Mouse (Mus musculus) retina, embryonic 14.5 days (tissue): ENCODE results near the gene Med13.
A peak's percentile ranks its signal among the peaks of the same experiment; 100 is the strongest.

Experiments
- DNase-seq: peaks from one replicate; pipeline ENCODE4 v3.0.0-alpha.2; 2015; ENCODE audit warnings: low spot score

The Med13 gene

DNA sequence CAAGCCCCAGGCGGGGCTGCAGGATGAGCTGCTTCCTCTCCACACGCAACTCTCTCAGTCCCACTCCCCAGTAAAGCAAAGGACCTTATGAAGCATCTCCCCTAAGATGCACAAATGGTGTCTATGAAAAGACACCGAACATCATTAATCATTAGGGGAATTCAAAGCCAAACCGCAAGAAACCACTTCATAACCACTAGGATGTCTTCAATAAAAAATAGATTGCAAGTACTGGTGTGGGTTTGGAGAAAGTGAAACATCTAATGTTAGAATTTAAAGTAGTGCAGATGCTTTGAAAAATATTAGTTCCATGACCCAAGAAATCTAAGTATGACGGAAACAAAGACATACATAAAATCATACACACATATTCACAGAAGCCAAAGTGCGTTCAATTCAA, 65.7 kb downstream of the Med13 start:
- no peak for DNase-seq

DNA sequence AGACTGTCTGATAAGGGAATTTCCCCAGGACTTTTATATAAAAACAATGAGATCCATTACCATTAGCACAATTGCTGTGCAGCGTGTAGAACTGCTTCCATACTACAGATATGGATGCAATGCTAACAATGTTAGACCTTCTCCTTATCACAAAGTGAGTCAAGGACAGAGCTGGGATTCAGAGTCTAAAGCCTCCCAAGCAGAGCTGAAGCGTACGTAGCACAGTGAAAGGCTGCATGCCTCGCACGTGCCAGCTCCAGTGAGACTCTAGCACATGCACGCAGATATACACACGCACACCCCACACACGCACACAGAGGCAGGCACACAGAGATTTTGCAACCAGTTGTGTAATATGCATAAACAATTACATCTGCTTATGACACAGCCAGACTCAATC, 71.7 kb downstream of the Med13 start:
- no peak for DNase-seq

DNA sequence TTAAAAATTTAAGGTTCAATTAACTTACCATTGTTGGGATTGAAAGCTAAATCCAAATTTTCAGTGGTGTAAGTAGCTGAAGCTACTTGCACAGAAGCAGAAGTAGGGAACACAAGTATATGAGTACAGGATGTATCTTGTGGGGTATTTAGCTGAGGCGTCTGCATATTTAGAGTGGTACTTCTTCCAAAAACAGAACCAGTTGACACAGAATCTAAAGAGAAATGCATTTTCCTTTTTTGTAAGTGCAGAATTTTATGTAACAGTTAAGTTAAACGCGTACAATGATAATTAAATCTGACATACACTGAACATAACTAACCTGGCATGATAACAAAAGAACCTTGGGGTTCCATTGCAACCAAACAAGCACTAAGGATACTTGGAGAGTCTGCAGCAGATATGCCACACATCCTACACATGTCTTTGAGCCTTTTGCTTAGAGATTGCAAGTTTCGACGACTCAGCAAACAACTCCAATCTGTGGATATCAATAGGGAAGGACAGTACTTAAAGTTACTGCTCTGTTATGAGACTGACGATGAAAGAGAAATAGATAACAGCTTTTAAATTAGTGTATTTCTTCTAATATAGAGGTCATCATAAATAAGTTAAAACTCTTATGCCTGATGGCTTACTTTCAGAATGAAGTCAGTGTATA, 78.8 kb downstream of the Med13 start:
- DNase-seq: no peak

DNA sequence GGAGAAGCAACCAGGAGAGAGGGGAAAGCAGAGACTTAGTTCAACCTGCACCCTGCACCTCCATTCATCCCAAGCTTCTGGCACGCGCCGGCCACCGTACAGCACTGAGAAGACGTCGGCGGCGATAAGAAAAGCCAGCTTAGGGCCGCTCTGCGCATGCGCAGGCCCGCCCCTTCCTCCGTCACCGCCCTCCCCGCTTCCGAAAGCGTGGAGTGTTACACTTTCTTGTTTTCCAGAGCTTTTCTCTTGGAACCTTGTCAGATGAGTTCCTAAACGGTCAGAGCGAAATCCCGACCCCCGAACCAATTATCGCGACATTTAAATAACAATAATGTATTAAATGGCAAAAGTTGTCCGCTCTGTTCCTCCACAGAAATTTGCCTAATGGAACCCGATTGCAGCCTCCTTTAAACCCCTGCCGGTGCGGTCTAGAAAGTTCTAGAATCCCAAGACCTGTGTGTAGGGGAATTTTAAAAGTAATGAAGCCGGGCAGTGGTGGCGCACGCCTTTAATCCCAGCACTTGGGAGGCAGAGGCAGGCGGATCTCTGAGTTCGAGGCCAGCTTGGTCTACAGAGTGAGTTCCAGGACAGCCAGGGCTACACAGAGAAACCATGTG, 99.8 kb downstream of the Med13 start, which contains the start of gene Ints2:
TSS of gene Ints2 (minus strand) at position 116 of the 617 bp plus-strand sequence.
- peak; percentile 97 for DNase-seq

DNA sequence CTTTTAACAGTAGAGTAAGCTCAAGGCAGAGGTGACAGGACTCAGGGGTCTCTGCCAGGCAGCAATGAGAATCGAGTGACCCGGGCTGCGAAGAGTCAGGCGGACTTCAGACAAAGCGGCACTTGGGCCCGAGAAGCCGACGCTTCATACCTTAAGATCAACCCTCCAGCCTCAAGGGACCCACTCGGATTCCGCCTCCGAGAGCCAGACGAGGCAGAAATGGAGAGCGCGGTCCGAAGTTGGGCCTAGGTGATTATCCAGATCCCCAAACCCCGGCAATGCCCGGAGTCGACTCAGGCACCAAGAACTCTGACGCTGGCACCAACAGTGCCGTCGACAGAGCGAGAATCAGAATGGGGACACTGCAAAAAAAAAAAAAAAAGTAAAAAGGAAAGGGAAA, 100.3 kb downstream of the Med13 start:
- DNase-seq: peak; percentile 56

DNA sequence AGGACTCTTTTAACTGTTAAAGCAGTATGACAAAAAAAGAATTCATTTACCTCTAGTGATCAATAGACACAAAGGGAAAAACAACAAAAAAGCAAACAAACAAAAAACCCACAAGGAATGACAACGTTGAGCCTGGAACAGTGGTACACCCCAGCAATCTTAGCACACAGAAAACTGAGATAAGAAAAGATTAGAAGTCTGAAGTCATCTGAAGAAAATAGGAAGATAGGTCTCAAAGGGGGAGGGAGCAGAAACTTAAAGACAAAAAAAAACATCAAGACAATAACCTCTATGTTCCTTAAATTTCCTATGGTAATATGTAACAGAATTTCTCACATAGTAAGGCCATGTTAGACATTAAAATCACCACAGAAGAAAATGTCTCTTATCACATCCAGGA, 104.1 kb downstream of the Med13 start:
- no peak for DNase-seq

DNA sequence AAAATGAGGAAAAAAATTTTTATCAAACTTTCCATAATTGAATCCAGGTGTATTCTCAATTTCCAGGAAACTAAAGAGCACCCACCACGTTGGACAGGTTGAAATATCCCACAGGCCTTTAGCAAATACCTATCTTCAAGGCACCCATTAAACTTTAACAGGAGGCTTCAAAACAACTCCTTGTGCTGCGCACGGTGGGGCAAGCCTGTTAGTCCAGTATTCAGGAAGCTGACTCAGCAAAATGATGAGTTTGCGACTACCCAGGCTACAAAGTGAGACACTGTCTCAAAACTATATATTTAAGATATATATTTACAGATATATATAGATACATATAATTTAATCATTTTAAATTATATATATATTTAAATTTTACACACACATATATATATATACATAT, 125.0 kb downstream of the Med13 start:
- no peak for DNase-seq

DNA sequence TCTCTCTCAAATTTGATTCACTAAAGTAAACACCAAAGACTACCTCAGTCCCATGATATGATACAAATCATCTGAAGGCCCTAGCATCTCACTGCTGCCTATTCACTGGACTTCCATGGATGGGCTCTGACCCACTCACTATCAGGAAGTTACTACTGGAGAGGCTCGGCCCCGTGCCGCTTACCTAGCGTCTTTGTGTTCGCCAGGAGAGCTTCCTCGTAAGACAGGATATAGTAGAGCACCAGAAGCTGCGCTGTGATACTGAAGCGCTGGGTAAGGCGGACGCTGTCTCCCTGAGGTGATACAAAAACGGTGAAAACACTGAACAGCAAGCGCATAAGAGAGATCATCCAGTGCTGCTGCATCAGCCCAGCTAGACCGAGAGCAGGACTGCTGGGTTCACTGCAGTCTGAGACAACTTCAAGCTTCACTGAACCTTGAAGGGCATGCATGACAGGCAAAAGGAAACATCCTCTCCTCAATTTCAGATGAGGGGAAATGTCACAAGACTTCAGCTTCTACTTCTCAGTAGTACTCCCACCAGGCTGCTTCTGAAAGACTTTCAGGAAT, 125.5 kb downstream of the Med13 start:
- DNase-seq: no peak

DNA sequence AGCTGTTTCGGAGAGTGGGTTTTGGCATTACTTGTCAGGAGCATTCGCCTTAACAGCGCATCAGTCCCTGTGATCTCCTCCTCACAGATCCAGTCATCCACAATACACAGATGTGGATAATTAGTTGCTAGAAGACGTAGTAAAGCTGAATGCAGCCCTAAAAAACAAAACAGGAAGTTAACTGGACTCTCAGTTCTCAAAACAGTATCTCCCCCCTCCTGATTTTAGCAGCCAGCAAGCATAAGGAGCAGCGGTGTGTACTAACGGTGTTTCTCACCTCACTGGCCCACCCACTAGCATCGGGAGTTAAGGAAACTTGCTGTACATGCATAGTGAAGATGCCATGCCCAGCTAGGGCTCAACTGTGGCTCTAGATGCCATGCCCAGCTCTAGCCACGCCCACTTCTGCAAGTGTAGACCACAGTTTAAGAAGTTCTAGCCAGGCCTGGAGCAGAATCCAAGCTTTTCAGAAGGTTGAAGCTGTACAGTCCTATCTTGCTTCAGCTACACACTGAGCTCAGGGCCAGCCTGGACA, 130.7 kb downstream of the Med13 start:
- no peak for DNase-seq

DNA sequence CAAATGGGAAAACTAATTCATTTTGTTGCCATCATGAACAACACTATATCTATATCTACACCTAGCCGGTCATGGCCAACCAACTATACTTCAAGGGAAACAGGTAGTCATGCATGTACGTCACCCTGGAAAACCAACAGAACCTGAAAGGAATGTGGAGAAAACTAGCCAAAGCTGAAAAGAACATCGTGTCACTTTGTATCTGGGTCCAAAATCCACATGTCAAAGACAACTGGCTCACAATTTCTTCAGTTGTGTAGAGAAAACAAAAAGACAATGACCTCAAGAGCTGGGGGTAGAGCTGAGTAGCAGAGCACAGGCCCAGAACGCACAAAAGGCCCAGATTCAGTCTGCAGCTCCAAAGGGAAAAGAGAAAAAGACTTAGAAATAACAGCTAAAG, 131.6 kb downstream of the Med13 start:
- DNase-seq: no peak
